Mouse (Mus musculus): Measurements from ENCODE around the gene Sectm1b.
"Not testable (repeated sequence)": the region's sequence is repeated elsewhere in the genome, so short reads cannot be mapped to it uniquely, and the experiment has no call there.

The Sectm1b gene

GRCm38 (mm10) chr11:121069662-121070061 lies 6.3 kb upstream of the Sectm1b start:
- not testable (repeated sequence) for DNase-seq (ENCODE audit: low spot score)

GRCm38 (mm10) chr11:121067895-121068294 lies 4.5 kb upstream of the Sectm1b start:
- DNase-seq (ENCODE audit: low spot score) = no peak

GRCm38 (mm10) chr11:121064197-121064596 lies 828 bp upstream of the Sectm1b start:
- DNase-seq (ENCODE audit: low spot score) = no peak

GRCm38 (mm10) chr11:121061615-121062014 lies 1.8 kb downstream of the Sectm1b start:
- no peak for DNase-seq (ENCODE audit: low spot score)

GRCm38 (mm10) chr11:121060401-121061067 lies 2.8 kb downstream of the Sectm1b start:
- DNase-seq (ENCODE audit: low spot score) = not testable (repeated sequence)

- DNase-seq (ENCODE audit: low spot score) = no peak
These were observed 3.9 kb downstream of the Sectm1b start for GRCm38 (mm10) chr11:121059471-121059870.

- no peak for DNase-seq (ENCODE audit: low spot score)
These were observed 4.4 kb downstream of the Sectm1b start for GRCm38 (mm10) chr11:121058956-121059355.

- DNase-seq (ENCODE audit: low spot score) = no peak
These were observed 5.2 kb downstream of the Sectm1b start for GRCm38 (mm10) chr11:121058122-121058521.

- no peak for DNase-seq (ENCODE audit: low spot score)
These were observed 6.7 kb downstream of the Sectm1b start for GRCm38 (mm10) chr11:121056536-121057236.

- DNase-seq (ENCODE audit: low spot score) = peak; percentile 91
These were observed 9.8 kb downstream of the Sectm1b start for GRCm38 (mm10) chr11:121053536-121053935.

GRCm38 (mm10) chr11:121052387-121052786 lies 11.0 kb downstream of the Sectm1b start:
- DNase-seq (ENCODE audit: low spot score) = no peak

GRCm38 (mm10) chr11:121051793-121052192 lies 11.6 kb downstream of the Sectm1b start:
- no peak for DNase-seq (ENCODE audit: low spot score)

GRCm38 (mm10) chr11:121049840-121050239 lies 13.5 kb downstream of the Sectm1b start:
- DNase-seq (ENCODE audit: low spot score) = no peak

- no peak for DNase-seq (ENCODE audit: low spot score)
These were observed 15.5 kb downstream of the Sectm1b start for GRCm38 (mm10) chr11:121047826-121048399.

GRCm38 (mm10) chr11:121045286-121045685 lies 18.1 kb downstream of the Sectm1b start:
- no peak for DNase-seq (ENCODE audit: low spot score)

GRCm38 (mm10) chr11:121043025-121043424 lies 20.3 kb downstream of the Sectm1b start:
- not testable (repeated sequence) for DNase-seq (ENCODE audit: low spot score)

- no peak for DNase-seq (ENCODE audit: low spot score)
These were observed 20.9 kb downstream of the Sectm1b start for GRCm38 (mm10) chr11:121042480-121042879.

- no peak for DNase-seq (ENCODE audit: low spot score)
These were observed 21.7 kb downstream of the Sectm1b start for GRCm38 (mm10) chr11:121041636-121042035.

- peak; percentile 92 for DNase-seq (ENCODE audit: low spot score)
These were observed 22.2 kb downstream of the Sectm1b start for GRCm38 (mm10) chr11:121041212-121041611.

GRCm38 (mm10) chr11:121039302-121039701 lies 24.1 kb downstream of the Sectm1b start, which contains the start of gene Cd7:
TSS of gene Cd7 (minus strand) at chr11:121039418.
- DNase-seq (ENCODE audit: low spot score) = no peak

GRCm38 (mm10) chr11:121038366-121039240 lies 24.8 kb downstream of the Sectm1b start:
- DNase-seq (ENCODE audit: low spot score) = no peak

- DNase-seq (ENCODE audit: low spot score) = no peak
These were observed 30.3 kb downstream of the Sectm1b start for GRCm38 (mm10) chr11:121033118-121033517.
